Mouse (Mus musculus) layer of hippocampus, postnatal 36 days (tissue): ENCODE results near the gene 4930544D05Rik. TPM values are rescaled to one million over a fixed set of nuclear protein-coding genes. Genes with fewer than 3 reads are reported as not detected.

Experiments
- DNase-seq, 2 experiments: peaks; one replicate each; pipeline ENCODE4 v3.0.0; 2022
- total RNA-seq, 2 experiments: library from RNA; stranded (reverse); gene quantifications; 2 replicates each; pipeline ENCODE4 v1.2.3; 2021

Gene 4930544D05Rik
- total RNA-seq, 2 experiments from 2014 or later, result 1.2 to 1.7 TPM

DNA sequence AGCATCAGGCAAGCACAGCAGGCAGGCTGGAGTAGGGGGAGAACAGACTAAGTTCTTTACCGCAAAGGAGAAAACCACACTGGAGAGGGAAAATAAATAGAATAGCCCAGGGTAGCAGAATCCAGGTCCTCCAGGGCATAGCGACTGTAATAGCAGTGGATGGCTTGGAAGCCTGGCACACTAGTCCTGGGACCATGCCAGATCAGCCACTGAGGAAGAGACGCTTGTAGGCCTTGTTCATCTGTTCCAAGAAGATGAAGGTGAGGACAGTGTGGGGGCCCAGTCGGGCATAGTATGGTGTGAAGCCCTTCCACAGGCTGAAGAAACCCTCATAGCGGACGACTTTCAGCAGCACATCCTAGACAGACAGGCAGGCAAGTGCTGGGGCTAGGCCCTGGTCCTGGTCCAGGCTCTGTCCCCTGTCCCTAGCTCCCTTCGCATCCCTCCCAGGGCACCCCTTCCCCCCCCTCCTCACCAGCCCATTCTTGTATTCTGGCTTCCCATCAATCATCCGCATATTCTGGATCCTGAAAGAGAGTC lies 29.0 kb downstream of the 4930544D05Rik start:
- DNase-seq, result no peak

DNA sequence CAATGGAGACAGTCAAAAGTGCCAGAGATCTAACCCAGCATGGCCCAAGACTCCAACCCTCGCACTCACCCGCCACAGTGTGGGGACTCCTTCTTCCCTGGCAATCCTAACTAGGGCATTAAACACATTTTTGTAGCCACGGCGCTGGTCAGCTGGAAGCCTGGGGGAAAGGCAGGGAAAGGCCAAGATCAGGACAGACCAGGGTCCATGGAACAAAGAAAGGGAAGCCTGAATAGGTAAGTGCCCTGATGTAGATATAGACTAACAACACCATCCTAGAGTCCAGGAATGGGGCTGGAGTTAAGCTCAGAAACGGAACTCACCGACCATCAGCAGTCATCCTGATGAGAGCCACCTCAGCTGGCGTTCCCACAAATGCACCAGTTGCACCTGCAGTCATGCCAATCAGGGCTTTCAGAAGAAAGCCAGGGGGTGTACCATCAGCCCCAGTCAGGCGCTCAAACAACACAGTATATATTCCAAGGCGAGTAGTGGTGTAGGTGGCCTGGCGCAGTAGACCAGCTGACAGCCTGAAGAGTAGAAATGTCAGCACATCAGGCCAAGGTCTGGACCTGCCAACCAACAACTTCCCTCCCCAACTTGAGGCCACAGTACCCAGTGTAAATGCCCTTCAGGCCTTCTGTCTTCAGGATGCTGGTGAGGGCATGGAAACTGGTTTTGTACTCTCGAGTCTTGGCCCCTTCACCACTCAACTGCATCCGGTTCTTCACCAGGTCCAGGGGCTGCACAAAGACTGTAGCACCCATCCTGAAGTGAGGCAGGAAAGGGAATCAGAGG lies 30.0 kb downstream of the 4930544D05Rik start:
- no peak for DNase-seq

DNA sequence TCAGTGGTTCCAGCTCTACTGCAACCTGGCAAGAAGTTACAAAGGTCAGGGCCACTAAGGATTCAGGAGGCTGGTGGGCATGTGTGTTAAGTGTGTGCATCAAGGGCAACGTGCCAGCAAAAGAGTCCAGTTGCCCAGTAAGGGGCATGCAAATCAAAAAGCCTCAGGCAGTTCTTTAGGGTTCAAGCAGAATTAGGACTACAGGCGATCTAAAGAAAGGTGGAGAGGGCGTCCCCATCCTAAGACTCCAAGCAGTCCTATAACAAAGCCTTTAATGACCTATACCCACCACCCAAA lies 30.6 kb downstream of the 4930544D05Rik start:
- no peak for DNase-seq

DNA sequence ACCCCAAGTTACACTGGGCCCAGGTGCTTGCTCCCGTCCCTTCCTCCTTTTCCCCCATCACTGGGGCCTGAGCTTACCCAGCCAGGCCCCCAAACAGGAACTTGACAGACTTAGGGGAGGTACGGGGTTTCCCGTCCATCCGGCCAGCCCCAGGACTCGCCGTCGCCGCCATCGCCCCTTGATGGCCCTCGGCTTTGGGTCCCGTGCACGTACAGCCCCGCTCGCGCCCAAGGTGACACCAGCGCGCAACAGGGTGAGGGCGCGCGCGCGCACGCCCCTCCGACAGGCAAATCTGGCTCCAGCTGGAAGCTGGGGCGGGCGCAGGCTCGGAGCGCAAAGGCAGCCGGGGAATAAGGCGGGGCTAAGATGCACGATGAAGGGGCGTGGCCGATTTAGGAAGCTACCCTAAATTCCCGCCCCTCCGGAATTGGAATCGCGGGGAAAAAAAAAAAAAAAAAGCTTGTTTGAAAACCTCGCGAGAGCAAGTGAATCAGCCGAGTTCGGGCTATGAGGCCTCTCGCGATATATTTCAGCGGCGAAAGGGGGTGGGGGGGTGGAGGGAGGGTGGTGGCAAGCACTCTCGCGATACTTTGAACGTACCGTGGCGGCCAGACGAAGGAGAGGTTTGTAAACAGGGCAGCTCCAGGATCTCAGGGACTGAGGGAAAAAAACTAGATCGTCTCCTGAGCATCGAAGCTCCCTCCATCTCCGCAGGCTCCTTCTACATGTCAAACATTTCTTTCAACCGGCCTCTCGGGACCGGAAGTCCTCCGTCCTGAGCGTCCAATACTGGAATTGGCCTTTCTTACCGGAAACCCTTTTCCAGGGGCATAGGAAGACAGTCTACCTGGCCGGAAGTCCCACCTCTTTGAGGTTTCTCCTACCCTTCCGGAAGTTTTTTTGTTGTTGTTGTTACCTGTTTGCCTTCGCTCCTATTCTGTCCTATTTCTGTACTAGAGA lies 31.3 kb downstream of the 4930544D05Rik start, which contains the start of the genes Rnf167 and Slc25a11:
Gene Rnf167, plus strand, starts transcription at position 545 of the 960 bp plus-strand sequence.
Gene Slc25a11, minus strand, starts transcription at position 789 of the 960 bp plus-strand sequence.
- DNase-seq, result peak; percentile 94 to 95

DNA sequence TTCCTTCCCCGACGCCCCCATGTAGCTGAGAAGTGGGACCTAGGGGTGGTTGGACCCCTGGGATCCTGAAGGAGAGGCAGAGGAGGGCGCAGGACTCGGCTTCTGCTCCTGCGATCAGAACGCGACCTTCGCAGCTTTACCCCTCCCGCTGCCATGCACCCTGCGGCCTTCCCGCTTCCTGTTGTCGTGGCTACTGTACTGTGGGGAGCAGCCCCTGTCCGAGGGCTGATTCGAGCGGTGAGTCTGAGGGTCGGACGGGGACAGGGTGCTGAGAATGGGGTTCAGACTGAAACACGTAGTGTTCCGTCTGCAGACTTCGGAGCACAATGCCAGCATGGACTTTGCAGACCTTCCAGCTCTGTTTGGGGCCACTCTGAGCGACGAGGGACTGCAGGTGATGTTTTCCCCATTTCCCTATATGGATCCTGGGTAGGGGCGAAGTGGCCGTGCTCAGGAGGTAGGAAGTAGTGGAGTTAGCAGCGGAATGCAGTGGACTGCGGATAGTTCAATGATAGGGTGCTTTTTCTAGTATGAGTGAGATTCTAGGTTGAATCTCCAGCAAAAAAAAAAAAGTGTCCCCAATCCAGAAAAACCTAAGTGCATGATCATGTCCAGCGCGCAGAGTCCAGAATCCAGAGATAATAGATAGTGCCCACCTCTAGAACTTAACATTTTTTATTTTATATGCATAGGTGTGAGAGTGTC lies 32.2 kb downstream of the 4930544D05Rik start:
- DNase-seq, result no peak

DNA sequence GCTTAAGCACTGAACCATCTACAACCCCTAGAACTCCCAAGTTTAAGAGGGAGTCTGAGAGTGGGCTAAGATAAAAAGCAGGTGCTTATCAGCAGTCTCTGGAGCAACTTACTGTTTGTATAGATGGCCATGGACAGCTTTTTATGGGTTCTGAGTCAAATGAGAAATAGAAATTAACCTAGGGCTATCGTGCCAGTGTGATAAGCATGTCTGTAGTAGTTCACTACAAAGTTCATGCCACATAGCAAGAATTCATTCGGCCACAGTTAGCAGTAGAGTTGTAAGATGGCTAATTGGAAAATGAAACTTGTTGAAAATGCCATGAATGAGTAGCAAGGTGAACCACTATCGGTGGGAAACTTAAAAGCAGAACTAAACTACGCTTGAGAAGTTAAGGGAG lies 32.9 kb downstream of the 4930544D05Rik start:
- DNase-seq, result no peak

DNA sequence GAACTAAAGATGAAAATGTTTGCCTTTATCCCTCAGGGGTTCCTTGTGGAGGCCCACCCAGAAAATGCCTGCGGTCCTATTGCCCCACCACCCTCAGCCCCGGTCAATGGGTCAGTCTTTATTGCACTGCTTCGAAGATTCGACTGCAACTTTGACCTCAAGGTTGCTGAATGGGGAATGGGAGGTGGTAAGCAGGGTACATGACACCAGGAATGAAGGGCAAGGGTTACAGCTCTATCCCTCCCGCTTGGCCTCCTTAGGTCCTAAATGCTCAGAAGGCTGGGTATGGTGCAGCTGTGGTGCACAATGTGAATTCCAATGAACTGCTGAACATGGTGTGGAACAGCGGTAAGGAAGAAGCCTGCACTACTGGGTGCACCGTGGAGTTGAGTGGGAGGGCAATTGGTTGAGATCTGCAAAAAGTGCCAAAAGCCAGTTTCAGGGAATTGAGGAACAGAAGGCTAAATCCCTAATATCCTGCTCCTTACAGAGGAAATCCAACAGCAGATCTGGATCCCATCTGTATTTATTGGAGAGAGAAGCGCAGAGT lies 33.6 kb downstream of the 4930544D05Rik start:
- DNase-seq, result no peak

DNA sequence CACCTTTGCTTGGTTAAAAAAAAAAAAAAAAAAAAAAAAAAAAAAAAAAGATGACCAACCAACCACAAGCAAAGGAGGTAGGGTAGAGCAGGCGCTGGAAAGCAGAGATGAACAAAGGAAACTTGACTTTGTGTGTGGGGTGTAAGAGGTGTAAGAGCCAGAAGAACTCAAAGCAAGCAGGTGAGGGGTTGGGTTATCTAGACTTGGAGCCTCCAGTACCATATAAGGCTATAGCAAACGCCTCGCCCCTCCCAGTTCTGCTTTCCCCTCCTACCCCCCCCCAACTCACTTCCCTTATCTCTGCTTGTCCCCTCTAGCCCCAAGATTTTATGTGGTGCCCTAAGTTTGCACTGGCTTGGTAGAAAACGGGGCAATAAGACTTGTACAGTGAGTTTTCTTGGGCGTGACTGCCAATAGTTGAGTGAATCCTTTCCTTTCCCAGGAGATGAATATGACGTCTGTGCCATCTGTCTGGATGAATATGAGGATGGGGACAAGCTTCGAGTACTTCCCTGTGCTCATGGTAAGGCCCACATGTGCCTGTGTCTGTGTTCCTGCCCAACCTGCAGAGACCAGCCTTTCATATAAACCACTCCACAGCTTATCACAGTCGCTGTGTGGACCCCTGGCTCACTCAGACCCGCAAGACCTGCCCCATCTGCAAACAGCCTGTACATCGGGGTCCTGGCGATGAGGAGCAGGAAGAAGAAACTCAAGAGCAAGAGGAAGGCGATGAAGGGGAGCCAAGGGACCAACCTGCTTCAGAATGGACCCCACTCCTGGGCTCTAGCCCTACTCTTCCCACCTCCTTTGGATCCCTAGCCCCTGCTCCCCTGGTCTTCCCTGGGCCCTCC lies 34.9 kb downstream of the 4930544D05Rik start:
- no peak for DNase-seq

DNA sequence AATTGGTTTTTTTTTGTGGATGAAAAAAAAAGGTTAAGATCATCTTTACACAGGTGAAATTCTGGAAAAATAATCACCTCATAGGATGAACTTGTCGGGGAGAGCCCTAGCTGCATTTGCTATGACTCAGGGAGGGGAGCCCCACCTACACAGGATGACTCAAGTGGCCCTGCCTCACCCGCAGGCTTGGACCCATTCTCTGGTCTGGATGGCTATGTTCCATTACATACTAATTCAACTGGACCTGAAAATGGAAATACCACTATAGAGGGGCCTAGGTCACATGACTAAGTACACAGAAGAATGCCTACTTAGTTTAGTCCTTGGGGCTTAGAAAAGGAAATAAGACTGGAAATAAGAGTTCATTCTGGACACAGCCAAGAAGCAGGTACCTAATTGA lies 35.7 kb downstream of the 4930544D05Rik start:
- no peak for DNase-seq

DNA sequence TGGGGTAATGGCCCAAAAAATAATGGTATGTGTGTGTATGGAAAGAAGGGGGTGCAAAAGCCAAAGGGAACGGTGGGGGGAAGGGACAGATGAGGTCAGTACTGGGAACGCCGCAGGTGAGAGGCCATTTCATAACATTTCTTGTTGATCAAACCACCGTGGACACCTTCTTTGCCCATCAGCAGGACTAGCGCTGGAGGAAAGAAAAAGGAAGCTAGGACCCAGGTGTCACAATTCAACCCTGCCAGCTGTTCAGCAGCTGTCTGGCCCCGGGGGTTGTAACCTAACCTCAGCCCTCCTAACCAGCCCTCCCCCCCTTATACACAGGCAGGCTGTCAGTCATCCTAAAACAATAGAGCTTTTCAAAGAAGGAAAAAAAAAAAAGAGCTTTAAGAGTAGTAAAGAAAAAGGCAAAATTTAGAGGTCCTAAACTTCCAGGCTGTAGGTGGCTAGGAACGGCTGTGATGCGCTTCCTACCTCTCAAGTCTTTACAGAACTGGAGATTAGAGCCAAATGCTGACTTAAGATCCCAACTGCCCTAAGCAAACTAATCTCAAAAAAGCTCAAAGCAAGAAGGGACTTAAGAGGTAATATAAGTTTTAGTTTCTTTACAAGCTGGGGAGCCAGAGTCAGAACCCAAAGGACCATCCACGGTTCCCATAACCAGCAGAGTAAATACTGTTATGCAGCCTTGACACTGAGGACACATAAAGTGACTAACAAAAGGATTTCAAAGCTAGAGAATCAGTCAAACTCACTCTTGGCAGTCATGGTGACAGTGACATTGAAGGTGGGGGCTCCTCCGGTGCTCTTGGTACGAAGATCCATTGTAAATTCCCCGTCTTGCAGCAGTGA lies 36.6 kb downstream of the 4930544D05Rik start:
- no peak for DNase-seq

DNA sequence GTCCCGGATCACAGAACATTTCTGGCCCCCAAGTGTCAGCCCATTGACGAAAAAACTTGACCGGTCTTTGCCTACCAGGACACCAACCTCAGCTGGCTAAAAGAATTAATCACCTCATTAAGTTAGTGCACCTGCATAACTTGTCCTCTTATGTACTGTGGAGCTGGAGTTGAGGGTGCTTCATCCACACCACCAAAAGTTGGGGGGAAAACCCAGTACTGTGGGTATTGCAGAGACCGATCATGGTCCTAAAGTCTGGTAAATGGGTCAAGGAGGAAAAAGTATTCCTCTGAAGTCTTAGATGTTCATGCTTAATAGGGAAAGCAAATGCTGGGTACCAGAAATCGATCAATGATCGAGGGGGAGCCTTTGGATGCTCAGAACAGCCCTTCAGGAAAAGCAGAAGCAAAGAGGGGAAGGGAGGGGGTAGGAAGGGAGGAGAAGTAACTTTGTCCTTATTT lies 37.3 kb downstream of the 4930544D05Rik start:
- no peak for DNase-seq

DNA sequence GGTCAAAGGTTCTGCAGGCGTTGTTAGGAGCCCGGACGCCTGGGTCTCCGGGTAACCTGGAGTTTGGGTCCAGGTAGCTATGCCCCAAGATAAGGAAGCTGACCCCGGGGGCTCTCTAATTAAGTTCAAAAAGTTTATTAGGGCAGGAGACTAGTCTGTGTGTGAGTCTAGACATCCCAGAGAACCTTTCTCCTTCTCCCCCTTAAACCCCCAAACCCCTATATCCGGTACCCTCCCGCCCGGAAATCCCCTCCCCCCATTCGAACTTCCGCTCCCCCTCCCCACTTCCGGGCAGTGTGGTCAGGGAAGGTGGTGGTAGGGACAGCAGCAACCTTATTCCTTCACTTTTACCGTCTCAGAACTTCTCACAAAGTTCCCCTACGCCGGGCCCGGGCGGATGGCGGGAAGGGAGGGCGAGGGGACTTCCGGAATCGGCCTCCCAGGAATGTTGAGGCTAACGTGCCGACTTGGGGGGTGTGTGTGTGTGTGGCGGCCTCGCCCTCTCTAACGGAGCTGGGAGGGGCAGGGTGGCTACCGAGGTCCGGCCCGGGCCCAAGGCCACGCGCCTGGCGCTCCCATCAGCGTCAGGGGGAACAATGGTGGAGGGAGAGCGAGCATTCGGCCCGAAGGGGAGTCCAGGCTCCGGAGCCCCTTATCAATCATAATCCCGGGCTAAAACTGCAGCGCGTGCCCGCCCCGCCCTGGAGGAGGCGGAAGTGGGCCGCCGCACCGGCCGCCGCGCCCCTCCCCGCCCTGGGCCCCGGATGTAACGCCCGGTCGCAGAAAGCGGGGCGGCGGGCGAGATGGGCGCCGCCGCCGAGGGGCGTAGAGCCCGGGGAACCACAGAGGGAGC lies 37.9 kb downstream of the 4930544D05Rik start:
- no peak for DNase-seq

DNA sequence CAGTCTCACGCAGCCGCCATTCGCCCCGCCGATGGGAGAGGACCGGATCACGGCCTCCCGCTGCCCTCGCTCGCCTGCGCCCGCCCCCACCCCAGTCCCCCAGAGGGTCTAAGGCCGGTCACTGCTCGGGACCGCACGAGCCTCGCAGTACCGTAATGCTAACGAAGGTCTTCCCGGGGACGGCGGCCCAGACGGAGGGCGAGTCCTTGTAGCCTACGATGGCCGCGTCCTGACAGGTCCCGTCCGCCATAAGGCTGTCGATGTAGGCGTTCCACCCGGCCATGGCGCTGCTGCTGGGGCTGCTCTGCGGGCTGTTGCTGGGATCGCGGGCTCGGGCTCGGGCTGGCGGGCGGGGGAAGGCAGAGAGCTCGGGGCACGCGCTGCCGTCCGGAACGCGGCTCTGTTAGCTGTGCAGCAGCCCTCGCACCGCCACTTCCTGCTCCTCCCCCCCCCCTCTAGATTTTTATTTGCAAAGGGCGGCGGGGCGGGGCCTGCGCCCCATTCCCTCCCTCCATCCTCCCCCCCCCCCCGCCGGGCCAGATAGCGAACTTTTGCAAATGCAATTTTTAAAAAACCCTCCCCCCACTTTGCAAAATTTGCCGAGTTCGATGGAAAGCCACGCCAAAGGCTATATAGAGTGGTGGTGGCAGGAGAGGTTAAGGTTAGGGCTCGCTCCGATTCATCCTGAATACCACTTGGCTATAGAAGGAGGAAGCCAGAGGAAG lies 38.7 kb downstream of the 4930544D05Rik start, which contains the start of gene Pfn1:
Gene Pfn1, minus strand, starts transcription at position 447 of the 725 bp plus-strand sequence.
- peak; percentile 66 to 72 for DNase-seq

DNA sequence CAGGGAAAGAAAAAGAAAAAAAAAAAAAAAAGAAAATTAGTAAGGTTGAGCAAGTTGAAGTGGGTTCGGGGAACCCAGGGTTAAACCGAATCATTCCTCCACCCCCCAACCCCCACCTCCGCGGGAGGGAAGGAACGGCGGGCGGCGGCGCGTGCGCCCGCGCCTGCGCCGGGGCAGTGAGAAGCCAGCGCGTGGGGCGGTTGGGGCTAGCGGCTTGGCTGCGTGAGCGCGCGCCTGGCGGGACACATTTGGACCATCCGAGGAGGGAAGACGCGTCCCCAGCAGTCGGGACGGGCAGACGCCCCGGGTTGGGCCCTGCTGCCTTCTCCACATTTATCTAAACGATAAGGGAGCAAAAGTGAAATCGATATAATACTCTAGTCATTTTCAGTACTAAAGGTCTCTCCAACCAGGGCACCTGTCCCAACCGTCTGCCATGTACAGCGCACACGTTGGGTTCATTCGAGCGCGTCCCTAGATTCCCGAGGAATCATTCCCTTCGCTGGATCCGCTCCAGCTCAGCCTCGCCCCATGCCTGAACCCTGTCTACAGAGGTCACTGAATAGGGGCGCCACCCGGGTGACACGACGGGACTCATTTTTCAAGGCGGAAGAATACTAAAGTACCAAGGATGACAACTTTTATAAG lies 39.4 kb downstream of the 4930544D05Rik start:
- peak; percentile 75 for DNase-seq

DNA sequence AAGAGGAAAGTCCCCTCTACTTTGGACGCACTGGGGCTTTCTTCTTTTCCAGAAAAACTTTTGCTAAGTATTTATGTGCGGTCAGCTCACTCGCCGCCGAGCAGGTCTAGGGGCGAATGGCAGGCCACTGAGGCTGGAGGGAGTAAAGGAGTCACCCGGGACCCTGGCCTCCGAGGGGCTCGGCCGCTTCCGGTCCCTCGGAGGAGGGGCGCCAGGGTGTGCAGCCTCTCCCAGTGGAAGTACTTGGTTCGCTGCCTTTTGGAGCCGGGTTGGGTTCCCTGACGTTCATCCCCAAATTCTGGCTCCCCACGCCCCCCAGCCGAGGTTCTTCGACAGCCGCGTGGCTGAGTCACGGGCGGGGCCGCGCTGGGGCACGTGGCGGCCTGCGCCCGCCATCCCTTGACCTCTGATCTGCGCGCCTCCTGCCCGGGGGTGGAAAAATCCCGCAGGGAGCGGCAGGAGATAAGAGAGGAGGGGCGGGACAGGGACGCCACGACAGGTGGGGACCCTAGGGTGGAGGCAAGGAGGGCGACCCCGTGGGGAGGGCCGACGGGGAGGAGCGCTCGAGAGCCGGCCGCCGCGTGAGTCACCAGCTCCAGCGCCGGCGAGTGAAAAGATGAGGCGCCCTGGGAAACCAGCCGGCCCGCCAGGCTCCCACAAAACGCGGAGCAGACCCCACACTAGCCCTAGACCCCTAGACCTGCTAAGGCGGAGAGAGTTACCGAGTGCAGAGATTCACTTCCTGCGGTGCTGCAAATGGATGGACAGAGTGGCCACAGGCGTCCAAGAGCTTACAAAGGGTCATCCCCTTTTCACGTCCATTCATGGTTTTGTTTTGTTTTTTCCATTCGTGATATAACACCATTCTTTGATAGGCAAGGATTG lies 40.2 kb downstream of the 4930544D05Rik start:
- no peak for DNase-seq

DNA sequence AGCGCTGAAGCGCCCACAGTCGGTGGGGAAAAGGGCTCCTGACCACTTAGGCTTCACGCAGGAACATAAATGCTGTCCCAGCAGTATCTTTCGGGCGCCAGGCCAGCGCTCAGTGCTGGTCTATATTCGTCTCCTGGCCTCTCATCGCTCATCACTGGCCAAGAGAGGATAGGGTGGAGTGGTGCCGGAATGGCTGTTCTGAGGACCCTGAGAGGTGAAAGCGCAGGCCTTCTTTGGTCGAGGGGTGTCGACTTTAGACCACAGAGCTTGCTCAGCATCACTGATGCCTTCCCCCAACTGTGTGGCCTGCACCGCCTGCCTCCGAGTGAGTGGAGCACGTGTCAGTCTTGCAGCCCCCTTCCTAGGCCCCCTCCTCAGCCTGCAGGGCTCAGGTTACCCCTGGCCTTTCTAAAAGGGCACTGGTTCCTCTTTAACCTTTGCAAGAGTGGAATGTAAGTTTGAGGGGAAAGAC lies 40.8 kb downstream of the 4930544D05Rik start:
- no peak for DNase-seq
